Mouse (Mus musculus): ENCODE data around the gene Arv1. TPM values are rescaled to one million over a fixed set of nuclear protein-coding genes. Genes with fewer than 3 reads are reported as not detected.
A peak's percentile ranks its signal among the peaks of the same experiment; 100 is the strongest.

Gene Arv1
- total RNA-seq, 1 experiment from 2014 or later, result 9.1 TPM

- no peak for ATAC-seq (ENCODE audit: extremely low read depth, insufficient number of reproducible peaks, low FRiP score, poor library complexity, severe bottlenecking)
Measured at GRCm38 (mm10) chr8:124720133-124720532, 1.8 kb upstream of the Arv1 start.

- no peak for ATAC-seq (ENCODE audit: extremely low read depth, insufficient number of reproducible peaks, low FRiP score, poor library complexity, severe bottlenecking)
Measured at GRCm38 (mm10) chr8:124720938-124721861, 739 bp upstream of the Arv1 start.

DNA sequence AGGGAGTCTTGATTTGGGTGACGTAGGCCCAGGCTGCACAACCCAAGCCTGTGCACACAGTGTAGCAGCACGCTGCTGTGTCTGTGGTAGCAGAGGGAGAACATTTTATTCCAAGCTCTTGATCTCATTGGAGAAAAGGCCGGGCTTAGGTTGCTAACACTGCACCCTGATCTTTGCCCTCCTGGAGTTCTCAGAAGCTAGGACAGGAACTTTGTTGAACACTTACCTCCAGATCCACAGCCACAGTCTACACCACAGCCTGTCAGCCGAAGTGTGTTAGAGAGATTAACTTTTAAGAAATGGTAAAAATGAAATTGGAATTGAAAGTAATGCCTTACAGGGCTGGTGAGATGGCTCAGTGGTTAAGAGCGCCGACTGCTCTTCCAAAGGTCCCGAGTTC is 2.4 kb downstream of the Arv1 start:
- ATAC-seq (ENCODE audit: extremely low read depth, insufficient number of reproducible peaks, low FRiP score, poor library complexity, severe bottlenecking), result no peak

DNA sequence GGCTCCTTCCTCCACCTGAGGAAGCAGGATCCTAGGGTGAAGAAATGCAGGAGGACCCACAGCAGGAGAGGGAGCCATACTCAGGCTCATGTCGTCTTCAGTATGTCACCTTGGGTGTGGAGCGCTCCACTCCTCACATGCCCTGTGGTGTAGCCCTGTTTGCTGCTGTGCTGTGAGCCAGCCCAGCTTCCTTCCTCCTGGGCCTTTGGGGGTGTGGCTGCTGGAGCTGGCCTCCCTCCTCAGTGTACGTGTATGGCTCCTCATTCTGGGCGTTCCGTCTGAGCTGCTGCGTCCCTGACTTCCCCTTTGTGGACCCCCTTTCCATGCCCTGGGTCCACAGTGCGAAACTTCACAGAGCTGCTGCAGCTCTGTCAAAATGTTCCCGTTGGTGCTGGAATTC is 10.9 kb downstream of the Arv1 start:
- ATAC-seq (ENCODE audit: extremely low read depth, insufficient number of reproducible peaks, low FRiP score, poor library complexity, severe bottlenecking), result no peak

GRCm38 (mm10) chr8:124735371-124735911 is 13.5 kb downstream of the Arv1 start:
- ATAC-seq (ENCODE audit: extremely low read depth, insufficient number of reproducible peaks, low FRiP score, poor library complexity, severe bottlenecking), result no peak

DNA sequence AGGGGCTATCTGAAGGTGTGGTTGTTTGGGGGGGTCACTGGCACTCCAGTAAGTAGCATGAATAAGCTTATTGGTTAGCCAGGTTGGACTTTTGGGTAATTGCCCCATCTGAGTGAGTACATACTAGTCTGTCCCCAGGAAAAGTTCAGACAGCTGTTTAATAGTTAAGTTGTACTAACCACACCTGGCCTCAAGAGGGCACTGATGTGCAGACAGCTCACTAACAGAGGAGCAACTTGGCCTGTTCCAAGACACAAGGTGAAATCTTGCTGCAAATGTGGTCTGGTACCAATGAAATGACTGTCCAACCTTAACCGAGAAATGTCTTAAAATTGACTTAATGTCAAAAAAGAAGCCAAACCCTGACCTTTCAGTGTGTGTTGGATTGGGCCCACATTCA is 17.3 kb downstream of the Arv1 start:
- peak; percentile 46 for ATAC-seq (ENCODE audit: extremely low read depth, insufficient number of reproducible peaks, low FRiP score, poor library complexity, severe bottlenecking)

- ATAC-seq (ENCODE audit: extremely low read depth, insufficient number of reproducible peaks, low FRiP score, poor library complexity, severe bottlenecking), result no peak
Measured at GRCm38 (mm10) chr8:124746661-124747060, 24.7 kb downstream of the Arv1 start.

DNA sequence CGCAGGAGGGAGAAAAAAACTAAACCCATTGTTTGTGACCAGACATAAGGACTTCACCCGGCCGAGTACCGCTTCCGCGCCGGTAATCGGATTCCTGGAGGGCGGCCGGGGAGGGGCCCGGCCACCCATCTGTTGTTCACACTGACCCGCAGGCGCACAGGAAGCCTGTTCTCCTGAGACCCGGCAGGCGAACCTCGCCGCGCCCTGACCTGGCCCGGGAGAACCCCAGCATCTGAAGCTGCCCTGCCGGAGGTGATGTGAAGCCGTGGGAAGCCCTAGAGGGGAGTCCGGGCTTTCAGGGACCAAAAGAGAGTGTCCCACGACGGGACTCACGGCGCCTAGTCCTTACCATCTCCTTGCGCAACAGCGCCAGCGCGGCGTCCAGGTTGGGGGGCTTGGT is 29.3 kb downstream of the Arv1 start:
- no peak for ATAC-seq (ENCODE audit: extremely low read depth, insufficient number of reproducible peaks, low FRiP score, poor library complexity, severe bottlenecking)

GRCm38 (mm10) chr8:124751709-124752173 is 29.8 kb downstream of the Arv1 start, which contains the start of gene Fam89a:
Gene Fam89a, minus strand, starts transcription at chr8:124751832.
- ATAC-seq (ENCODE audit: extremely low read depth, insufficient number of reproducible peaks, low FRiP score, poor library complexity, severe bottlenecking), result peak; percentile 43

GRCm38 (mm10) chr8:124752325-124752862 is 30.5 kb downstream of the Arv1 start:
- ATAC-seq (ENCODE audit: extremely low read depth, insufficient number of reproducible peaks, low FRiP score, poor library complexity, severe bottlenecking), result no peak

DNA sequence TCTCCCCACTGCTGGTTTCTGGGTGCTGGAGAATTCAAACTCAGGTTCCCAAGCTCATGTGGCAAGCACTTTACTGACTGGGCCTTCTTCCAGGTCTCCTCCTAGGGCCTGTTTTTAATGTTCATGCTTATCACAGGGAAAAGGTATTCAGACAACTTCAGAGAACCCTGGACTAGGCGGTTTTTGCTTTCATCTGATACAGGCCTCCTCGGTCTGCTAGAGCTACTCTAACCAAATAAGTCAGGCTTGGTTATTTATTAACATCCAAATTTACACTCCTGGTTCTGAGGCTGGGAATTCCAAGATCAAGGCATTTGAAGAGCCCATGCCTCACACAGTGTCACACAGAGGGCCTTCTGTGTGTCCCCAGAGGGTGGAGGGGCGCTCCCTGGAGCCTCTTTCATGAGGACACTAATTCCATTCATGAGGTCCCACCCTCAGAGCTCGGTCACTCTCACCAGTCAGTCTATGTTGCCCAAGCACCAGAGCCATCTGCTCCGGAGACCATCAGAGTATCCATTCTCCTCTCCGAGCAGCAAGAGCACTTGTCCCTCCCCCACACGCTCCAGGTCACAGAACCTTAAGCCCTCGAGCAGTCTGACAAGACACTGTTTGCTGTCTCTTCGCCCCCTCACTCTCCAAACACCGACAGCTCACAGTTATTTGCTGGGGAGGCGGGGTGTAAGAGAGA is 32.3 kb downstream of the Arv1 start:
- no peak for ATAC-seq (ENCODE audit: extremely low read depth, insufficient number of reproducible peaks, low FRiP score, poor library complexity, severe bottlenecking)

GRCm38 (mm10) chr8:124754792-124755190 is 32.9 kb downstream of the Arv1 start:
- no peak for ATAC-seq (ENCODE audit: extremely low read depth, insufficient number of reproducible peaks, low FRiP score, poor library complexity, severe bottlenecking)

- ATAC-seq (ENCODE audit: extremely low read depth, insufficient number of reproducible peaks, low FRiP score, poor library complexity, severe bottlenecking), result no peak
Measured at GRCm38 (mm10) chr8:124755481-124755880, 33.5 kb downstream of the Arv1 start.

DNA sequence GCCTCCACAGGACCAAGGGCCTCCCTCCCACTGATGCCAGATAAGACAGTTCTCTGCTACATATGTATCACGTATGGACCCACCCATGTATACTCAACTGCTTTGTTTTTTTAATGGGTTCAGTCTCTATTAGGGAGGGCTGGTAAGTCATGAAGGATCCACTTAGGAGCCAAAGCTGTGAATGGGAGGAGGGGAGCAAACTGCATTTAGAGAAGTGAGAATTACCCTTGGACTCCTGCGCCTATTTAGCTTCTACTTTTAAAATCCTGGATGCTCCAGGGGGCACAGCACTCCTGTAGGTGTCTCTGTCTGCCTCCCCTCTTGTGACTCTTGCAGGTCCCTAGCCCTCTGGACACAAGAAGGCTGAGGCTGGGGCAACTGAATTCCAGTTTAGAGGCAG is 34.2 kb downstream of the Arv1 start:
- no peak for ATAC-seq (ENCODE audit: extremely low read depth, insufficient number of reproducible peaks, low FRiP score, poor library complexity, severe bottlenecking)

DNA sequence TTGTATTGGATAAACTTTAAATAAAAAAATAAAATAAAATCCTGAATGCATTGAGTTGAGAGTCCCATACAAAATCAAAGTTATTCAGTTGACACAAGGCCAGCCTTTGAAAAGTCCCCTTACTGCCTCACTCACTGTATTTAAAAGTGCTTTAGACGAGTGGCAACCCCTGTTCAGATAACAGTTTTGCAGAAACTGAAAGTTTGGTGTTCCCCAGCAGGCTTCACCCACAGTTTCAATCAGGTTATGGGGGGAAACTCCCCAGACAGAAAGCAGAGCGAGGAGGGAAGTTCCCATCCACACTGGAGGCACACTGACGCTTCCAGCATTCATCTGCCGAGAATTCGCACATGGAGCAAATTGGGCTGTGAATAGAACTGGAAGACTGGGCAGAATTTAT is 34.7 kb downstream of the Arv1 start:
- ATAC-seq (ENCODE audit: extremely low read depth, insufficient number of reproducible peaks, low FRiP score, poor library complexity, severe bottlenecking), result no peak

DNA sequence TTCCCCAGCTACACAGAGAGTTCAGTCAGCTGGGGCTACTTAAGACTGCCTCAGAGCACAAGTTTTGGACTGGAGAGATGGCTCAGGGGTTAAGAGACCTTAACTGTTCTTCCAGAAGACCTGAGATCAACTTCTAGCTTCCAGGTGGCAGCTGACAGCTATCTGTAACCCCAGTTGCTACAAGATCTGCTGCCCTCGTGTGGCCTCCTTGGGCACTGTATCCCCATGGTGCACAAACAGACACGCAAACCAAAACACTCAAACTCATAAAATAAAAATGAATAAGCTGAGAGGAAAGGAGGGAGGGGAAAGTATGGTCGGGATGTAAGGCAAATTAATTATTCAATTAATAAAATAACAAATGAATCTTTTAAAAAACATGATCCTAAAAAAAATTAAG is 36.6 kb downstream of the Arv1 start:
- no peak for ATAC-seq (ENCODE audit: extremely low read depth, insufficient number of reproducible peaks, low FRiP score, poor library complexity, severe bottlenecking)

DNA sequence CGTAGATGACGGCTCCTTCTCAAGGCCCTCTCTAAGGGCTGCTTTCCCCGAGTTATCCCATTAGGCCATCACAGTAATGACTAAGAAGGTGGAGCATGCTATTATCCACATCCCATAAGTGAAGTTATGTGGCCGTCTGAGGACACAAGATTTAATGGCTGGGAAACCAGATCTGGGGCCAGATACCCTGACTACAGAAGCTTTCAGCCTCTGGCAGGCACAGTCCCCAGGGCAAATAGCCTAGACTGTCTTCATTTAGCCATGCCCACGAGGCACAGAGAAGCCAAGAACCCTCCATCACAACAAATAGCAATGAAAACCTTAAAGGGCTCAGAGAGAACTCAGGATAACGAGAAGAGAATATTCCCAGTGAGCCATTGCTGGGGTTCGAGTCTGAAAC is 41.1 kb downstream of the Arv1 start:
- ATAC-seq (ENCODE audit: extremely low read depth, insufficient number of reproducible peaks, low FRiP score, poor library complexity, severe bottlenecking), result no peak

DNA sequence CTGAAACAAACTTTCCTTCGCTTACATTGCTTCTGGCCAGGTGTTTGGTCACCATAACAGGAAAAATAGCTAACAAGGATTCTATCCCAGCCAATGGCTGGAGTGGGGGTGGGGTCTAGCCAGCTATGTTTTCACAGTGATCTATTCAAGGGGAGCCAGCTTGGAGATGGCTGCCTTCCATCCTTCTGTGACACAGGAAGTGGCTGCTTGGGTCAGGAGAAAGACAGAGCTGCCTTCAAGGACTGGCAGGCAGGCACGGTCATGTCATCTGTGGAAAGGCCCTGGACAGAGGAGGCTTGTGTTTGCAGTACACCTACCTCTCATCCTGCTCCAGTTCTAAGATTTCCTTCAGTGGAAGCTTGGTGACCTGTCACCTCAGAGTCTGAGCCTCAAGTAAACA is 50.5 kb downstream of the Arv1 start:
- no peak for ATAC-seq (ENCODE audit: extremely low read depth, insufficient number of reproducible peaks, low FRiP score, poor library complexity, severe bottlenecking)

DNA sequence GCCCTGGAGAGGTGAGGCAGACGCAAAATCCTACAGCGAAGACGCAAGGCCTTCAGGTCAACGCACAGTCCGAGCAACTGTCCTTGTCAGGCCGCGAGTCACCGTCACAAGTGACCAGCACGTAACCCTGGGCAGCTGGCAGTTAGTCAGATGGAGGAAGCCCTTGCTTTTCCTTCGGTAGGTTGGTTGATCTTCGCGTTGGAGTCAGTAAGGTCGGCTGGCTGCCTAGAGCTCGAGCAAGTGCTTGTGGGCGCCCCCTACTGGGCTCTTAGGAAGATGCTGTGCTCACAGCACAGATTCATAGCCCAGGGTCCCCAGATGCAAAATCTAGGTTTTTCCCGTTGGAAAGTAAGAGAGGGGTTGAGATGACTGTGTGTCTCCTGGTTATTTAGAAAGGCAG is 53.8 kb downstream of the Arv1 start:
- ATAC-seq (ENCODE audit: extremely low read depth, insufficient number of reproducible peaks, low FRiP score, poor library complexity, severe bottlenecking), result peak; percentile 34; the same call in 1 of the 2 replicates

- no peak for ATAC-seq (ENCODE audit: extremely low read depth, insufficient number of reproducible peaks, low FRiP score, poor library complexity, severe bottlenecking)
Measured at GRCm38 (mm10) chr8:124780236-124780635, 58.3 kb downstream of the Arv1 start.

Measured in neutrophil, adult 5-6 weeks (primary cell).